Mouse (Mus musculus): Measurements from ENCODE around the gene Zbtb49.

GRCm38 (mm10) chr5:38205303-38205726 is 14.9 kb downstream of the Zbtb49 start:
- TF ChIP-seq CTCF (conservative IDR thresholded peaks at IDR 0.05; ENCODE audit: insufficient read depth, insufficient read length, low read depth, low read length) (no peak), POLR2A (IDR thresholded peaks at IDR 0.05; ENCODE audit: low read depth, low read length) (no peak)
